Mouse (Mus musculus) liver, embryonic 14.5 days (tissue): ENCODE results near the gene Pex5. TPM values are rescaled to one million over a fixed set of nuclear protein-coding genes. Genes with fewer than 3 reads are reported as not detected.
"Not testable (repeated sequence)": the region's sequence is repeated elsewhere in the genome, so short reads cannot be mapped to it uniquely, and the experiment has no call there.

ENCODE experiments used
- ATAC-seq: fragments of 200-750 bp; cut with Nextera tagmentation; 2 replicates; pipeline ENCODE4 v1.8.0; 2017; ENCODE audit warnings: moderate number of reproducible peaks, mild to moderate bottlenecking, moderate library complexity; ENCODE audit not compliant: insufficient read depth
- DNase-seq, 3 experiments: peaks; one replicate each; pipeline ENCODE4 v3.0.0-alpha.2; 2012 to 2013; ENCODE audit warnings: low read depth in 3 of 3, low spot score in 3 of 3
- H3K27ac ChIP-seq: fragments of 300-500 bp; sonication (generic); 2 replicates; pipeline ENCODE4 v1.5.1; 2014; ENCODE audit warnings: moderate library complexity, mild to moderate bottlenecking, control low read depth, inconsistent platforms
- H3K27me3 ChIP-seq: fragments of 300-500 bp; sonication (generic); 2 replicates; pipeline ENCODE4 v1.6.1; 2014; ENCODE audit warnings: mild to moderate bottlenecking, low read length, moderate library complexity; ENCODE audit not compliant: control insufficient read depth, insufficient read depth
- H3K36me3 ChIP-seq: fragments of 300-500 bp; sonication (generic); replicated peaks from 2 replicates; pipeline ENCODE4 v1.6.1; 2014; ENCODE audit warnings: low read depth; ENCODE audit not compliant: control insufficient read depth, insufficient read depth
- H3K4me1 ChIP-seq, 2 experiments: fragments of 200-500 bp in 1 of 2; fragments of 300-500 bp in 1 of 2; sonication (generic) in 1 of 2; replicated peaks; 2 replicates each; pipeline ENCODE4 v1.6.1; 2012 to 2014; ENCODE audit warnings: antibody characterized with exemption in 1 of 2, inconsistent platforms in 1 of 2, low read length in 1 of 2; ENCODE audit not compliant: control insufficient read depth in 2 of 2, insufficient read depth in 2 of 2
- H3K4me2 ChIP-seq: fragments of 300-500 bp; sonication (generic); 2 replicates; pipeline ENCODE4 v1.6.1; 2014; ENCODE audit warnings: low read depth, mild to moderate bottlenecking, control low read depth, moderate library complexity
- H3K4me3 ChIP-seq, 2 experiments: fragments of 200-500 bp in 1 of 2; fragments of 300-500 bp in 1 of 2; sonication (generic) in 1 of 2; 2 replicates each; pipeline ENCODE4 v1.5.1; 2012 to 2014; ENCODE audit warnings: low read depth in 2 of 2, low read length in 2 of 2, mild to moderate bottlenecking in 2 of 2, control low read depth in 1 of 2, inconsistent platforms in 1 of 2, moderate library complexity in 1 of 2; ENCODE audit not compliant: insufficient read depth in 1 of 2
- H3K9ac ChIP-seq: fragments of 300-500 bp; sonication (generic); replicated peaks from 2 replicates; pipeline ENCODE4 v1.6.1; 2014; ENCODE audit warnings: mild to moderate bottlenecking, control low read depth, moderate library complexity
- H3K9me3 ChIP-seq: fragments of 300-500 bp; sonication (generic); 2 replicates; pipeline ENCODE4 v1.6.1; 2016; ENCODE audit warnings: low read length, mixed read lengths; ENCODE audit not compliant: control insufficient read depth
- CTCF ChIP-seq: IDR thresholded peaks from 2 replicates; pipeline ENCODE4 v1.5.1; 2016; ENCODE audit warnings: antibody characterized with exemption, low read depth, control low read depth
- EP300 ChIP-seq: IDR thresholded peaks from 2 replicates; pipeline ENCODE4 v1.6.1; 2016; ENCODE audit warnings: antibody characterized with exemption, low read depth
- whole genome bisulfite sequencing: fragments of 180-500 bp; shearing (Covaris S2); extraction: QIAGEN DNeasy Blood & Tissue Kit; methylation state at CpG from one replicate; pipeline ENCODE4 v1.1.7; 2014; ENCODE audit not compliant: insufficient replicate concordance; 5-methylcytosine and 5-hydroxymethylcytosine counted together
- polyA plus RNA-seq, 2 experiments: library from polyadenylated mRNA; depleted of rRNA in 1 of 2; stranded (reverse) in 1 of 2; unstranded in 1 of 2; fragments of >200 nt; fragmentation: Nextera tagmentation in 1 of 2; extraction: Ambion mirVana in 1 of 2; gene quantifications; 2 replicates each; pipeline versions ENCODE4 v1.2.1 to v1.2.3; 2012 to 2014

Gene Pex5
- polyA plus RNA-seq, 2 experiments = 12.5 to 14.2 TPM

DNA sequence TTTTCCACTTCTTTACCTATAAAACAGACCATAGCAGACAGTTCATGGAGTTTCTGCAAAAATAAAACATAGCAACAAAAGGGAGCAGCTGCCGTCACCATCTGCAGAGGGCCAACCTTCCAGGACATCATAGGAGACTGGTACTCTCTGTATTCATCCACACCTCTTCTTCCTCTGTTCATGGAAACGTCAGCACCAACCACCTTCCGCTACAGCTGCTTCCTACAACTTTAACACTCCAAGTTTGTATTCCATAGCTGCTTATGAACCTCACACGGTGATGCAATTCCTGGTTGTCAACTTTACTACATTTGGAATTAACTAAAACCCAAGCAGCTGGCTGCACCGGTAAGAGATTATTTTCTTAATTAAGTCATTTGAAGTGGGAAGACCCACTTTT, 6.5 kb downstream of the Pex5 start:
- Histone ChIP-seq H3K36me3 (peaks cover 5% of the 10 kb centered on the region), H3K27me3 (no peaks in the 10 kb centered on the region), H3K9me3 (no peaks in the 10 kb centered on the region), H3K9ac (no peak overlapping the region), H3K27ac (no peak overlapping the region), H3K4me2 (no peak overlapping the region), H3K4me1 (no peaks in the 10 kb centered on the region), H3K4me3 (no peak overlapping the region)
- TF ChIP-seq CTCF (no peak), EP300 (no peak)
- ATAC-seq = no peak
- DNase-seq = no peak
- WGBS = 81% methylated on average over 5 of the region's 5 CpGs

DNA sequence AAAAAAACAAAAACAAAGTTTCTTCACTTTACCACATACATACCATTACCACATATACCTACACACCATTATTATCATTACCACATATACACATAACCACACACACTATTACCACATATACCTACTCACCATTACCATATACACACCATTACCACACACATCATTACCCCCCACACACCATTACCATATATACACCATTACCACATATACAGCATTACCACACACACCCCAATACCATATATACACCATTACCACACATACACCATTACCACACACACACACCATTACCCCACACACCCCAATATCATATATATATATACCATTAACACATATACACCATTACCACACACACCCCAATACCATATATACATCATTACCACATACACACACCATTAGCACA, 7.7 kb downstream of the Pex5 start:
- no peak for DNase-seq
- no peak overlapping the region for H3K9ac ChIP-seq
- no peak for TF ChIP-seq CTCF
- TF ChIP-seq EP300 = no peak

DNA sequence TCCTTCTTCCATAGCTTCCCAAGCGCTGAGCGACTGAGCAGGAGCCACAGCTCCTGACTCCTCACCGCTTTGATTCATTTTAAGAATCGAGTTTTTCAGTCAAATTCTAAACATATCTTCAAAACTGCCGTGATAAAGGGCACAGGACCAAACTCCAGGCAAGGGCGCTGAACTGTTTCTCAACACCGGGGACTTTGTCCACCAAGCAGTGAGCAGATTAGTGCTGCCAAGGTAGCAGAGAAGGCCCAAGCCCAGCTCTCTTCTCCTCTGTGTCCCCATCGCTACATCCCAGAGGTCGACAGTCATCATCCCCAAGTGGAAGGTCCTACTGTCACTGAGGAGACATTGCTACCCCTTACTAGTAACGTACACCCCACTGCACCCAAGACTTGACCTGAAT, 8.5 kb downstream of the Pex5 start:
- no peak for ATAC-seq
- no peak for DNase-seq

More for the DNA sequence above, 7.7 kb downstream of the Pex5 start:
- no peak overlapping the region for H3K4me2 ChIP-seq
- no peak overlapping the region for H3K27ac ChIP-seq
- H3K9me3 ChIP-seq = no peaks in the 10 kb centered on the region
- no peaks in the 10 kb centered on the region for H3K27me3 ChIP-seq
- H3K4me3 ChIP-seq = no peak overlapping the region
- H3K36me3 ChIP-seq = peaks cover 10% of the 10 kb centered on the region
- no peak for ATAC-seq
- no peaks in the 10 kb centered on the region for H3K4me1 ChIP-seq

DNA sequence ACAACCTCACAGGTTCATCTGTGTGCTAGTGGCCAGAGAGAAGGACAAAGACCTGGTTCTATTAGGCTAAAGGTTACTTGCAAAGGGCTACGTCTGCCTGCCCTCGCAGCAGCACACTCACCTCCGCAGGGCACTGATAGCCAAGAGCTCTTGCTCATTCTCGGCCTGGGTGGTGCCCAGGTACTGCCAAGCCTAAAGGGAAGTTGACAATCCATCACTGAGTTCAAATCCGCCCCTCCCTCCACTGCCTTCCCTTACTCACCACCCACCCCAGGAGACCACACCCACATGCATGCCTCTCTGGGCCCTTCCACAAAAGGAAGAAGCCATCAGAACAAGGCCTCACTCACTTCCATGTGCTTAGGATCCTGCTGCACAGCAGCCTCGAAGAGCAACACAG, 15.1 kb downstream of the Pex5 start:
- no peak for DNase-seq
- Histone ChIP-seq H3K9ac (no peak overlapping the region), H3K36me3 (peaks cover 27% of the 10 kb centered on the region), H3K27ac (no peak overlapping the region), H3K27me3 (no peaks in the 10 kb centered on the region), H3K4me1 (no peaks in the 10 kb centered on the region), H3K4me3 (no peak overlapping the region), H3K4me2 (no peak overlapping the region), H3K9me3 (no peaks in the 10 kb centered on the region)
- no peak for TF ChIP-seq CTCF
- TF ChIP-seq EP300 = no peak
- no peak for ATAC-seq
- WGBS = 72% methylated on average over 6 of the region's 6 CpGs

More for the DNA sequence above, 8.5 kb downstream of the Pex5 start:
- no peaks in the 10 kb centered on the region for H3K4me1 ChIP-seq
- no peaks in the 10 kb centered on the region for H3K9me3 ChIP-seq
- 78% methylated on average over 10 of the region's 10 CpGs for WGBS
- no peak overlapping the region for H3K4me2 ChIP-seq
- TF ChIP-seq EP300 (no peak), CTCF (no peak)
- H3K27me3 ChIP-seq = no peaks in the 10 kb centered on the region
- peaks cover 10% of the 10 kb centered on the region for H3K36me3 ChIP-seq
- no peak overlapping the region for H3K27ac ChIP-seq
- no peak overlapping the region for H3K4me3 ChIP-seq
- H3K9ac ChIP-seq = no peak overlapping the region

DNA sequence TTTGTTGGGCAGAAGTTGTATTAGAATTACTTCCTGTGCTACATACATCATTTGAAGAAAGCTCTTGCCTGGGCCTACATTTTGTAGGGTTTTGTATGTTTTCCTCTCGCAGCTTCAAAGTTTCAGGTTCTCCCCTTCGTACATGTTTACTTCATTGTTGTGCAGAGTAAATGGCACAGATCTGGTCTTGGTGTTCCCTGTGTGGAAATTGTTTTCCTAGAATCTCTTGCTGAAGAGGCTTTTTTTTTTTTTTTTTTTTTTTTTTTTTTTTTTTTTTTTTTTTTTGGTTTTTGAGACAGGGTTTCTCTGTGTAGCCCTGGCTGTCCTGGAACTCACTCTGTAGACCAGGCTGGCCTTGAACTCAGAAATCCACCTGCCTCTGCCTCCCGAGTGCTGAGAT, 19.9 kb downstream of the Pex5 start:
- ATAC-seq, H3K9me3 ChIP-seq, H3K4me3 ChIP-seq, H3K4me2 ChIP-seq, H3K27me3 ChIP-seq, H3K4me1 ChIP-seq, H3K27ac ChIP-seq, H3K9ac ChIP-seq, DNase-seq: not testable (repeated sequence)
- H3K36me3 ChIP-seq = peaks cover 18% of the 10 kb centered on the region
- WGBS = 84% methylated on average over 3 of the region's 3 CpGs

DNA sequence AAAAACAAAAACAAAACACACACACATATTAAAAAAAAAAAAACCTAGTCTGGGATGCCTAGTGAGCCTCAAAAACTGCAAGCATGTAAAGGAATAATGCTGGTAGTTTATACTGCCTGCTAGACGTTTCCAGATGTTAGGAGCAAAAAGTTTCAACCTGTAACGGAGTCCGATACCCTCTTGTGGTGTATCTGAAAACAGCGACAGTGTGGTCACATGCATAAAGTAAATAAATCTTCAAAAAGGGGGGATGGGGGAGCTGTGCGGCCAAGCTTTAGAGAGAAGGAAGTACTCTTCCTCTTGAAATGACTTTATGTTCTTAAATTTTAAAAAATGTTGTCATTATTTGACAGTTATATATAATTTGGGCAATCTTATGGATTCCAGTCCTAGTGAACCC, 34.7 kb downstream of the Pex5 start:
- Histone ChIP-seq H3K36me3 (no peaks in the 10 kb centered on the region), H3K27me3 (no peaks in the 10 kb centered on the region), H3K4me3 (no peak overlapping the region), H3K4me2 (no peak overlapping the region), H3K9ac (no peak overlapping the region), H3K9me3 (no peaks in the 10 kb centered on the region), H3K4me1 (peaks cover 3 to 23% of the 10 kb centered on the region in 2 experiments), H3K27ac (no peak overlapping the region)
- no peak for ATAC-seq
- no peak for DNase-seq
- 6% methylated on average over 5 of the region's 5 CpGs for WGBS
- no peak; the same call in 1 of the 2 replicates for TF ChIP-seq CTCF
- TF ChIP-seq EP300 = no peak
